Mouse (Mus musculus): ENCODE measurements around the gene Phf2.
A peak's percentile ranks its signal among the peaks of the same experiment; 100 is the strongest.
"Not testable (repeated sequence)": the region's sequence is repeated elsewhere in the genome, so short reads cannot be mapped to it uniquely, and the experiment has no call there.

The Phf2 gene

GRCm38 (mm10) chr13:48857246-48857932, 13.5 kb downstream of the Phf2 start:
- peak; percentile 32 for DNase-seq

- DNase-seq, result peak; percentile 65
These were observed 17.0 kb downstream of the Phf2 start for GRCm38 (mm10) chr13:48853947-48854346.

- DNase-seq, result no peak
These were observed 17.4 kb downstream of the Phf2 start for GRCm38 (mm10) chr13:48853475-48853874.

DNA sequence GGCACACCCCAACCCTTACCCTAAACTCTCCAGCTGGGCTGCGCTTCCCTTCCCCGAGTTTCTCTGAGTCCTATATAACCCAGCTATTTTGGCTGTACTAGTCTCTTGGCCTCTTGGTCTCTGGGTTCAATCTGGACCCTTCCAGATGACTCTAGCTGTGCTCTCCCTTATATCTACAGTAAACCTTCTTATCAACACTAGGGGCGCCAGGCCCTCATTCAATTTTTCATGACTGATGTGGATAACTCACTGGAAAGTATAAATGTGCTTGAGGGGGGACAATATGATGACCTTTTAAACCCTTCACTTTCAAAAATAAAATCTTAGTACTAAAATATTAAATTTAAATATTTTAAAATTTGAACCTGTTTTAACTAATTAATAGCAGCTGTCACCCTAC, 18.1 kb downstream of the Phf2 start:
- DNase-seq, result peak; percentile 43

GRCm38 (mm10) chr13:48851719-48852118, 19.2 kb downstream of the Phf2 start:
- no peak for DNase-seq

- no peak for DNase-seq
These were observed 20.1 kb downstream of the Phf2 start for GRCm38 (mm10) chr13:48850771-48851170.

DNA sequence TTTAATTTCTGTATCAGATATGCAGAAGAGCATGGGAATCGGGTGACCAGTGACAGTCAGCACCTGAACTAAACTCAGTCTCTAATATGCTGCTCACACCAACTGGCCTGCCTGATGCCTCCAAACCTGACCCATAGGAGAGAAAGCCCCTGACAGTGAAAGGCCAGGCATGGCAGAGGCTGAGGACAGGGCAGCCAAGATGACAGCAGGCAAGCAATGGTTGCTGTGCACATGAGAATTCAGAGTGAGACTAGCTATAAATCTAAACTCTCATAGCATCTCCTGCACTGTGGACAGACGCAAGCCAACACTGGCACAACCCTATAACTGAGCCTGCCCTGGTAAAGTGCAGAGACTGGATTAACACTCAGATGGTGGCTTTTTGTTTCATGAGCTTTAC, 20.6 kb downstream of the Phf2 start:
- DNase-seq, result no peak

- DNase-seq, result peak; percentile 59
These were observed 21.8 kb downstream of the Phf2 start for GRCm38 (mm10) chr13:48849155-48849554.

GRCm38 (mm10) chr13:48845308-48845707, 25.6 kb downstream of the Phf2 start:
- no peak for DNase-seq

GRCm38 (mm10) chr13:48843530-48843929, 27.4 kb downstream of the Phf2 start:
- DNase-seq, result no peak

DNA sequence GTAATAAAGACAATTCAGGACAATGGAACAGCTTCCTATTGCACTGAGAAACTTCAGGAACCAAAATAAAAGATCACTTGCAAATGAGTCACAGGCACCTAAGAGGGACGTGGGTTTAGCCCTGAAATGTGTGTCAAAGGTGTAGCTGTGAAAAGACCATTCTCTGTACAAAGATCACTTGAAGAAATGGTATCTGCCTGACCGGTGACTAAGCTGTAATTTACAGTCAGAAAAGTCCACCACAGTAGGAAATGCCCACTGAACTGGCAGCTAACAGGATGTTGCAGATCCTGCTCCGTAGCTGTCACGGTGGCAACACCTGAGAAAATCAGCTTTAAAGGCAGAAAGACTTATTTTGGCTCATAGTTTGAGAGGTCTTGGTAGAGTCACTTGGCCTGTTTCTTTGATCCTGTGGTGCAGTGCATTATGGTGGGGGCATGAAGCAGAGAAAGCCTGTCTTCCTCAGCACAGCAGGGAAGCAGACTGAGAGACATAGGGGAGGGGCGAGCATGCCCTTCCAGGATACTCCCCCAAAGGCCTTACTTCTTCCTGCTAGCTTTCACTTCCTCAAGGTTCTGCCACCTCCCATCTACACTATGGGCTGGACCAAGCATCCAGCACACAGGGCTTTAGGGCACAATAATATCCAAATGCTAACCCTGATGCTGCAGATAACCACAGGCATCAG, 28.9 kb downstream of the Phf2 start:
- DNase-seq, result no peak

- no peak for DNase-seq
These were observed 32.6 kb downstream of the Phf2 start for GRCm38 (mm10) chr13:48838284-48838683.

DNA sequence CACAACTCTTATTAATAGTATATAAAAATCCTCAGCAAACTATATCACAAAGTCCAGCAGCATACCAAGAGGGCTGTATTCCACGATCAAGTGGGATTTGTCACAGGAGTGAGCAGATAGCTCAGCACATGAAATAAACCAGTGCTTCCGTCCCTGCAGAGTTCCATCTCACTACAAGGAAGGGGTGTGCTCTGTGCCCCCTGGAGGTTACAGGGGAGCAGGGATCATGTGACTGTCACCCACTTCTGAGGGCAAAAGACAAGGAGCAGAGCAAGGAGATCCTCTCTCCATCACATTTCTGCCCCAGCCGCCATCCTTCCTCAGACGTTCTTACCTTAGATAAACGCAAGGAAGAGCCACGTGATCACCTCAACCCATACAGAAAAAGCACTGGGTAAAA, 33.4 kb downstream of the Phf2 start:
- no peak for DNase-seq

DNA sequence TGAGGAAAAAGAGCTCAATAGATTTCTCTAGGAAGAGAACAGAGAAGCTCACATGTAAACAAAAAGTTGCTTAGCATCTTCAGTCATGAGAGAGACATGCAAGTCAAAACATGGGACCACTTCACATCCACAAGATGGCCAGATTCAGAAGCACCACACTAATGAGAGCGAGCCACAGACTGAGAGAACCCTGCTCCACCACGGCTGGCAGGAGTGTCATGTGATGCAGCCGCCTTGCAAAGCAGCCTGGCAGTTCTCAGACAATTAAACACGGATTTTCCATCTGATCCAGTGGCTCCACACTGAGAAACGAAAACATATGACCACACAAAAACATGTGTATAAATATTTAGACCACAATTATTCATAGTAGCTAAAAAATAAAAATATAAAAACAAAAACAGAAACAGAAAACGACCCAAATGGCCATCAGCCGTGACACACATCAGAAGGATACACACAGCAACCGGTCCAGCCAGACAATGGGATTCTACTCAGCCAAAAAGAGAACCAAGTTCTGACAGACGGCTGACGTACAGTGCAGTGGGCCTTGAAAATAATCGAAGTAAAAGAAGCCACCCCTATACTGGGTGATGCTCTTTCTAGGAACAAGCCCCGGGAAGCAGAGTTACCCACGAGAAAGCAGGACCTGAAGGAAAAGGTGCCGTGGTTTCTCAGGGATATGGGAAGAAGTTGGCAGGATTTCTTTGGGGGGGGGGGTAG, 40.2 kb downstream of the Phf2 start:
- peak; percentile 62 for DNase-seq

DNA sequence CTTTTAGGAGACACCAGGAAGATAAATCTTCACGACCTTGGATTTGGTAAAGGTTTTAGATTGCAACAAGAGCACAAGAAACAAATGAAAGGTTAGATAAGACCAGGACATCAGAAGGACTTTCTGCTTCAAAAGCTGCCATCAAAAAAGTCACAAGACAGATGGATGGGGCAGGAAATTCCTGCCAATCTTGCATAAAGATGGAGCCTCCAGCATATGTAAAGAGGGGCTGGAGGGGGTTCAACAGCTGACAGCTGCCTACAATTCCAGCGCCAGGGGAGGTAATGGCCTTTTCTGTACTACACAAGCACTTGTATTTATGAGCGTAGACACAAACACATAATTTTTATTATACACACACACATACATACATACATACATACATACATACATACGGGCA, 41.1 kb downstream of the Phf2 start:
- no peak for DNase-seq

DNA sequence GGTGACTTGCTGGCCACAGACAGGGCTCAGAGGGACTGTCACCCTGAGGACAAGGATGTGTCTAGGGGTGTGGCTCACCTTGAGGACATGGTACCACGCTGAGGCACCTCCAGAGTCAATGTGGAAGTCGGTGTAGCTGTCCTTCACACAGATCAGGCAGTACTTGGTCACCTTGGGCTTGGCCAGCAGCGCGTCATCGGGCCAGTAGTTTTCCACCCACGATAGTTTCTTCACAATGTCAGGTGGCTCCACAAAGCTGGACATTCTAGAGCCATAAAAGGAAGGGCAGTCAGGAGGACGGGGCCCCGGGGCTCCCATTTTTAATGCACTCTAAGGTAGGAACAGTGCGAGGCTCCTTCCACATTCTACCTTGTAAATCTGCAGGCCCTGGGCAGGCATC, 48.0 kb downstream of the Phf2 start:
- DNase-seq, result no peak

GRCm38 (mm10) chr13:48822288-48822687, 48.6 kb downstream of the Phf2 start:
- no peak for DNase-seq

GRCm38 (mm10) chr13:48819131-48819530, 51.8 kb downstream of the Phf2 start:
- DNase-seq, result no peak

- no peak for DNase-seq
These were observed 56.5 kb downstream of the Phf2 start for GRCm38 (mm10) chr13:48814406-48814805.

DNA sequence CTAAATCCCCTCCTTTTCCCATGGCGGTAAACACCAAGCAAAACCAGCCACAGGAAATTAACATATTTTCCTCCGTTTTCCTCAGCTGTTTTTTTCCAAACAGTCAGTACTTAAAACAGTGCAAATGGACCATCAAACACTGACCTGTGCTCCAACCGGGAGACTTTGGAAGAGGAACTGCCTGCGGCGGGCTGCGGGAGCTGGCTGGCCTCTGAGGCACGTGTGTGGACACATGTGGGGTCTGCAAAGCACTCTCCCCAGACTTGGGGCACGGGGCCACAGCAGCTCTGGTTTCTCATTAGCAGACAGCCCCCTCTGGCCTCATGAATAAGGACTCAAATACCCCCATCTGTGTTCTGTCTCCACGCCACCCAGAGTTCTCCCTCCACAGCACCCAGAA, 59.9 kb downstream of the Phf2 start:
- DNase-seq, result no peak

- no peak for DNase-seq
These were observed 60.6 kb downstream of the Phf2 start for GRCm38 (mm10) chr13:48810274-48810823.

DNA sequence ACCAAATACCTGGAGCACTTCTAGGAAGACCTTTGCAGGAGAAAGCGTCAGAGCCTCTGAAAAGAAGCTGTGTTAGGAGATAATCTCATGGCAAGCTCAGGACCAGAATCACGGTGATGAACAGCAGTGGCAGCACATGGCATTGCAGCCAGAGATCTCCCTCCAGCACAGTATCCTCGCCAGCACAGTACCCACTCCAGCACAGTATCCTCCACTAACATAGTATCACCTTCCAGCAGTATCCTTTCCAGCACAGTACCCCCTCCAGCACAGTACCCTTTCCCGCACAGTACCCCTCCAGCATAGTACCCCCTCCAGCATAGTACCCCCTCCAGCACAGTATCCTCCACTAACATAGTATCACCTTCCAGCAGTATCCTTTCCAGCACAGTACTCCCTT, 61.3 kb downstream of the Phf2 start:
- DNase-seq, result not testable (repeated sequence)

DNA sequence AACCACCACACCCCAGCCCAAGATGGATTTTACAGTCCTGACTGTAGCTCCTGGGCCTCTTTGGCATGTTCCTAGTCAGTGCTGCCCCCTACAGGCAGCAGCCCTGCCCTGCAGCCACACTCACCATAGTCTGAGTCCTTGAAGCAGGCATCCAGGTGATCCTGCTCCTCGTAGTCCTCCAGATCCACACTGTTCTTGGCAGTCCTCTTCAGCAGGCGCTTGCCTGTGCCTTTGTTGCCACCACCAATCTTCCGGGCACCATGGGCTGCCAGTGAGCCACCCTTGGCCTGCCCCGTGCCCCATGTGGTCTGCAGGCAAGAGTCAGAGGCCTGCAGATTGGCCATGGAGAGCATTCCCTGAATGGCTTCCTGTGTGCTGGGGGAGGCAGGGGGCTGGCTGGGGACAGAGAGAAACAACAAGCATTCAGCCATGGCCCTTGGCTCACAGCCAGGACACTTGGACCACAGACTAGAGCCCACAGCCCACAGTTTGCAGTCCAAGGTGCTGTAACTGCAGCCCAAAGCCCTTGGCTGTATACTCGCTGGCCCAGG, 63.4 kb downstream of the Phf2 start:
- peak; percentile 60 for DNase-seq
